Mouse (Mus musculus): Measurements from ENCODE around the gene Ceacam14.

Gene Ceacam14

GRCm38 (mm10) chr7:17812333-17812732, at the start of gene Ceacam14:
TSS of gene Ceacam14 (plus strand) at chr7:17812633.
- DNase-seq (ENCODE audit: low spot score in 2 of 2), result no peak

All from urinary bladder, adult 18-20 months (tissue).